In genomic region chr19:47089718-47090525, GRCm38 (mm10) we compare ENCODE assay signal across 8 mouse cellular contexts. TPM values are rescaled to one million over a fixed set of nuclear protein-coding genes. Genes with fewer than 3 reads are reported as not detected.
DNase-seq lines count a peak whose midpoint lies in the region; ATAC-seq and TF ChIP-seq lines count a peak whose summit lies in the region.

No protein-coding gene starts in this region.

- peak overlapping the region; percentile 76 for H3K27ac ChIP-seq in cerebellum, adult 2 months (ENCODE audit: insufficient read depth, low read length)
- H3K27ac ChIP-seq in embryonic facial prominence, embryonic 11.5 days (replicated peaks; ENCODE audit: low read depth, low read length) = peak overlapping the region; percentile 48

- H3K4me3 ChIP-seq in cerebellum, adult 2 months (replicated peaks; ENCODE audit: insufficient read depth, low read depth, low read length) = peak overlapping the region; percentile 65
- peak overlapping the region; percentile 90 for H3K4me3 ChIP-seq in embryonic facial prominence, embryonic 11.5 days (ENCODE audit: low read depth, low read length)

- H3K9me3 ChIP-seq in embryonic facial prominence, embryonic 11.5 days (replicated peaks; ENCODE audit: control insufficient read depth, low read length) = no peaks in the 10 kb centered on the region

- no peak for TF ChIP-seq CTCF in cerebellum, adult 2 months (IDR thresholded peaks at IDR 0.05; ENCODE audit: borderline replicate concordance, insufficient read depth, low read depth, low read length)

- peak in 1 of 2 experiments; percentile 42 for DNase-seq in cerebellum, adult 2 months
- no peak for DNase-seq in cerebellum, postnatal 36 days
- peak; percentile 9 for DNase-seq in ovary, postnatal 14 days (ENCODE audit: low spot score)
- no peak for DNase-seq in ovary, adult 18-20 months (ENCODE audit: low spot score)
- peak; percentile 4 for DNase-seq in embryonic facial prominence, embryonic 11.5 days (ENCODE audit: low spot score)
- DNase-seq in induced T-regulatory cell, adult 2 months (ENCODE audit: low read depth) = peak; percentile 68
- DNase-seq in lung, postnatal 10 days = peak; percentile 6
- DNase-seq in yolk sac, embryonic 10.5 days (ENCODE audit: low spot score) = no peak

- H3K9ac ChIP-seq in embryonic facial prominence, embryonic 11.5 days (replicated peaks; ENCODE audit: low read length) = peak overlapping the region; percentile 93

- H3K27me3 ChIP-seq in cerebellum, adult 2 months (ENCODE audit: control insufficient read depth, insufficient read depth, low read length) = no peaks in the 10 kb centered on the region
- no peaks in the 10 kb centered on the region for H3K27me3 ChIP-seq in embryonic facial prominence, embryonic 11.5 days (ENCODE audit: control insufficient read depth, insufficient read depth, low read length)

- TF ChIP-seq POLR2A in cerebellum, adult 2 months (IDR thresholded peaks at IDR 0.05; ENCODE audit: borderline replicate concordance, insufficient read depth, low read length) = no peak

- under 1% methylated on average over 36 of the region's 36 CpGs for WGBS in cerebellum, adult 2 months
- WGBS in embryonic facial prominence, embryonic 11.5 days = 3% methylated on average over 36 of the region's 36 CpGs

- H3K4me2 ChIP-seq in embryonic facial prominence, embryonic 11.5 days (ENCODE audit: low read depth, low read length) = peak overlapping the region; percentile 50

- peaks cover 4% of the 10 kb centered on the region; the same call in 1 of the 2 replicates for H3K4me1 ChIP-seq in cerebellum, adult 2 months (ENCODE audit: control insufficient read depth, insufficient read depth, low read length)
- no peaks in the 10 kb centered on the region for H3K4me1 ChIP-seq in embryonic facial prominence, embryonic 11.5 days (ENCODE audit: control insufficient read depth, insufficient read depth, low read length)

- peak; percentile 54; the same call in 1 of the 2 replicates for ATAC-seq in embryonic facial prominence, embryonic 11.5 days (replicated peaks; ENCODE audit: insufficient number of reproducible peaks, low FRiP score, low TSS enrichment, low read depth)

- H3K36me3 ChIP-seq in embryonic facial prominence, embryonic 11.5 days (replicated peaks; ENCODE audit: control insufficient read depth, insufficient read depth, low read depth, low read length) = peaks cover 2% of the 10 kb centered on the region; the same call in 1 of the 2 replicates

RNA-seq across cellular contexts. Expression of gene Usmg5, which starts 0.5 kb away (rescaled TPM):
- polyA plus RNA-seq in cerebellum, adult 2 months (2012; rRNA removed) = 977 and 998 TPM in 2 replicates
- 1,038 and 1,047 TPM in 2 replicates for polyA plus RNA-seq in embryonic facial prominence, embryonic 11.5 days (2014; fragmentation: Nextera tagmentation; extraction: Ambion mirVana)

RNA-seq across cellular contexts. Expression of gene Pdcd11, which starts 0.6 kb away (rescaled TPM):
- polyA plus RNA-seq in cerebellum, adult 2 months (2012; rRNA removed) = 16.2 and 16.6 TPM in 2 replicates
- 8.9 and 9.3 TPM in 2 replicates for polyA plus RNA-seq in embryonic facial prominence, embryonic 11.5 days (2014; fragmentation: Nextera tagmentation; extraction: Ambion mirVana)

RNA-seq across cellular contexts. Expression of gene Taf5, which starts 22.4 kb away (rescaled TPM):
- polyA plus RNA-seq in cerebellum, adult 2 months (2012; rRNA removed) = 5.1 and 5.2 TPM in 2 replicates
- polyA plus RNA-seq in embryonic facial prominence, embryonic 11.5 days (2014; fragmentation: Nextera tagmentation; extraction: Ambion mirVana) = 12.8 and 13.4 TPM in 2 replicates

RNA-seq across cellular contexts. Expression of gene Pcgf6, which starts 39.2 kb away (rescaled TPM):
- 40.4 and 40.9 TPM in 2 replicates for polyA plus RNA-seq in cerebellum, adult 2 months (2012; rRNA removed)
- 35.8 and 38.1 TPM in 2 replicates for polyA plus RNA-seq in embryonic facial prominence, embryonic 11.5 days (2014; fragmentation: Nextera tagmentation; extraction: Ambion mirVana)

RNA-seq across cellular contexts. Expression of gene Calhm2, which starts 48.2 kb away (rescaled TPM):
- 1.3 and 1.4 TPM in 2 replicates for polyA plus RNA-seq in cerebellum, adult 2 months (2012; rRNA removed)
- polyA plus RNA-seq in embryonic facial prominence, embryonic 11.5 days (2014; fragmentation: Nextera tagmentation; extraction: Ambion mirVana) = 1.3 and 1.7 TPM in 2 replicates

Comparison
In these comparisons a context has a peak if more than half of its experiments do, and no peak if none do; other contexts are left out.
1. DNase-seq: peak in ovary, postnatal 14 days (single experiment), embryonic facial prominence, embryonic 11.5 days (single experiment), induced T-regulatory cell, adult 2 months (single experiment) and lung, postnatal 10 days (single experiment); none in cerebellum, postnatal 36 days (0 of 2), ovary, adult 18-20 months (single experiment) and yolk sac, embryonic 10.5 days (single experiment).